8 mouse cellular contexts compared by ENCODE assay signal in genomic region chr3:104789312-104789605, GRCm38 (mm10). TPM values are rescaled to one million over a fixed set of nuclear protein-coding genes. Genes with fewer than 3 reads are reported as not detected.
A peak's percentile ranks its signal among the peaks of the same experiment; 100 is the strongest.
DNase-seq lines count a peak whose midpoint lies in the region; ATAC-seq and TF ChIP-seq lines count a peak whose summit lies in the region.

No protein-coding gene starts in this region.

- H3K4me1 ChIP-seq in G1E (ENCODE audit: insufficient read depth, low read depth, low read length) = peaks cover 46% of the 10 kb centered on the region
- H3K4me1 ChIP-seq in heart, postnatal 0 days (ENCODE audit: control insufficient read depth, insufficient read depth) = peaks cover 32% of the 10 kb centered on the region
- H3K4me1 ChIP-seq in lung, embryonic 15.5 days = peaks cover 51% of the 10 kb centered on the region

- peaks cover 58% of the 10 kb centered on the region for H3K27me3 ChIP-seq in G1E (ENCODE audit: insufficient read depth, low read length)
- no peaks in the 10 kb centered on the region for H3K27me3 ChIP-seq in heart, postnatal 0 days (ENCODE audit: control insufficient read depth, insufficient read depth, low read length)
- no peaks in the 10 kb centered on the region for H3K27me3 ChIP-seq in lung, embryonic 15.5 days

- 4% methylated on average over 10 of the region's 10 CpGs for whole genome bisulfite sequencing in heart, postnatal 0 days
- WGBS in lung, embryonic 15.5 days = 3% methylated on average over 10 of the region's 10 CpGs

- H3K9ac ChIP-seq in heart, postnatal 0 days (replicated peaks; ENCODE audit: low read depth, low read length) = peak overlapping the region; percentile 83
- peak overlapping the region; percentile 79 for H3K9ac ChIP-seq in lung, embryonic 15.5 days

- H3K9me3 ChIP-seq in G1E (replicated peaks) = no peaks in the 10 kb centered on the region
- no peaks in the 10 kb centered on the region for H3K9me3 ChIP-seq in heart, postnatal 0 days (replicated peaks; ENCODE audit: control insufficient read depth, low read length)
- no peaks in the 10 kb centered on the region for H3K9me3 ChIP-seq in lung, embryonic 15.5 days

- no peak for TF ChIP-seq CTCF in G1E (IDR thresholded peaks at IDR 0.05; ENCODE audit: low read depth, low read length)
- TF ChIP-seq CTCF in heart, postnatal 0 days (IDR thresholded peaks at IDR 0.05; ENCODE audit: low read depth) = no peak

- TF ChIP-seq EP300 in heart, postnatal 0 days (IDR thresholded peaks at IDR 0.05; ENCODE audit: low read depth) = no peak

- H3K4me2 ChIP-seq in heart, postnatal 0 days (ENCODE audit: low read depth, low read length) = peak overlapping the region; percentile 77
- H3K4me2 ChIP-seq in lung, embryonic 15.5 days = peak overlapping the region; percentile 73

- peaks cover 32% of the 10 kb centered on the region for H3K36me3 ChIP-seq in G1E (replicated peaks)
- peaks cover 5% of the 10 kb centered on the region for H3K36me3 ChIP-seq in heart, postnatal 0 days (replicated peaks; ENCODE audit: control insufficient read depth, insufficient read depth, low read length)
- H3K36me3 ChIP-seq in lung, embryonic 15.5 days = peaks cover 14% of the 10 kb centered on the region

- ATAC-seq in G1E (ENCODE audit: extremely low read depth, insufficient number of reproducible peaks, low FRiP score, poor library complexity, severe bottlenecking) = no peak
- peak; percentile 9 for ATAC-seq in heart, postnatal 0 days (ENCODE audit: insufficient read depth, low read depth)
- ATAC-seq in lung, embryonic 15.5 days (ENCODE audit: borderline replicate concordance, extremely low read depth, low FRiP score, low TSS enrichment) = peak; percentile 19; the same call in 1 of the 2 replicates

- DNase-seq in embryo, embryonic 10 days (ENCODE audit: low spot score) = peak; percentile 44
- DNase-seq in embryo, embryonic 9.5 days (ENCODE audit: extremely low spot score) = no peak
- no peak for DNase-seq in G1E (ENCODE audit: low spot score)
- DNase-seq in heart, postnatal 0 days (ENCODE audit: low spot score) = no peak
- no peak for DNase-seq in cerebellum, adult 18-20 months
- no peak for DNase-seq in retina, embryonic 14.5 days (ENCODE audit: low spot score)
- no peak for DNase-seq in spleen, postnatal 36 days (ENCODE audit: low spot score in 2 of 2)

- peak overlapping the region; percentile 70; the same call in 1 of the 2 replicates for H3K4me3 ChIP-seq in G1E (ENCODE audit: low read depth, low read length)
- peak overlapping the region; percentile 70 for H3K4me3 ChIP-seq in heart, postnatal 0 days (ENCODE audit: low read depth, low read length)
- H3K4me3 ChIP-seq in lung, embryonic 15.5 days = peak overlapping the region; percentile 79

- H3K27ac ChIP-seq in heart, postnatal 0 days (ENCODE audit: low read depth) = peak overlapping the region; percentile 92
- H3K27ac ChIP-seq in lung, embryonic 15.5 days = peak overlapping the region; percentile 87

RNA-seq across cellular contexts. Expression of gene Rhoc, which starts 1.1 kb away (rescaled TPM):
- total RNA-seq in G1E (2014; fragmentation: Nextera tagmentation) (3.4 and 5.5 TPM in 2 replicates), G1E (2017) (2.2 and 2.8 TPM in 2 replicates)
- polyA plus RNA-seq in G1E (2012) = 1.2 and 1.4 TPM in 2 replicates
- total RNA-seq in heart, postnatal 0 days (2014; rRNA removed; ENCODE audit: low replicate concordance) = 165 and 170 TPM in 2 replicates
- polyA plus RNA-seq in heart, postnatal 0 days (2015; fragmentation: Nextera tagmentation; extraction: Ambion mirVana) = 165 and 170 TPM in 2 replicates
- polyA plus RNA-seq in lung, embryonic 15.5 days (2015; fragmentation: Nextera tagmentation; extraction: Ambion mirVana) = 151 and 154 TPM in 2 replicates

RNA-seq across cellular contexts. Expression of gene Fam19a3, which starts 7.6 kb away (rescaled TPM):
- total RNA-seq in G1E (2014; fragmentation: Nextera tagmentation) (not detected in 2 replicates), G1E (2017) (under 0.01 and 0.11 TPM in 2 replicates)
- polyA plus RNA-seq in G1E (2012) = not detected in 2 replicates
- 0.77 and 1.1 TPM in 2 replicates for total RNA-seq in heart, postnatal 0 days (2014; rRNA removed; ENCODE audit: low replicate concordance)
- polyA plus RNA-seq in heart, postnatal 0 days (2015; fragmentation: Nextera tagmentation; extraction: Ambion mirVana) = 1.1 TPM in 2 replicates
- polyA plus RNA-seq in lung, embryonic 15.5 days (2015; fragmentation: Nextera tagmentation; extraction: Ambion mirVana) = 0.17 TPM in 1 of 2 replicates, not detected in the other

RNA-seq across cellular contexts. Expression of gene Ppm1j, which starts 8.4 kb away (rescaled TPM):
- total RNA-seq in G1E (2014; fragmentation: Nextera tagmentation) (not detected in 2 replicates), G1E (2017) (not detected in 2 replicates)
- 0.08 and 0.16 TPM in 2 replicates for polyA plus RNA-seq in G1E (2012)
- 49.4 and 84.0 TPM in 2 replicates for total RNA-seq in heart, postnatal 0 days (2014; rRNA removed; ENCODE audit: low replicate concordance)
- 59.0 and 67.8 TPM in 2 replicates for polyA plus RNA-seq in heart, postnatal 0 days (2015; fragmentation: Nextera tagmentation; extraction: Ambion mirVana)
- 3.4 and 6.0 TPM in 2 replicates for polyA plus RNA-seq in lung, embryonic 15.5 days (2015; fragmentation: Nextera tagmentation; extraction: Ambion mirVana)

RNA-seq across cellular contexts. Expression of gene Mov10, which starts 29.1 kb away (rescaled TPM):
- total RNA-seq in G1E (2014; fragmentation: Nextera tagmentation) = 33.2 and 34.5 TPM in 2 replicates
- 7.4 and 8.1 TPM in 2 replicates for total RNA-seq in G1E (2017)
- polyA plus RNA-seq in G1E (2012) = 57.0 and 65.0 TPM in 2 replicates
- total RNA-seq in heart, postnatal 0 days (2014; rRNA removed; ENCODE audit: low replicate concordance) = 19.9 and 20.2 TPM in 2 replicates
- 13.2 and 14.0 TPM in 2 replicates for polyA plus RNA-seq in heart, postnatal 0 days (2015; fragmentation: Nextera tagmentation; extraction: Ambion mirVana)
- polyA plus RNA-seq in lung, embryonic 15.5 days (2015; fragmentation: Nextera tagmentation; extraction: Ambion mirVana) = 62.1 and 65.0 TPM in 2 replicates

Comparison
In these comparisons a context has a peak if more than half of its experiments do, and no peak if none do; other contexts are left out.
1. RNA of gene Rhoc, which starts 1.1 kb away (polyA plus RNA-seq): 165 to 170 TPM in heart, postnatal 0 days and 151 to 154 TPM in lung, embryonic 15.5 days; 1.2 to 1.4 TPM in G1E; every median in the first group is over 10 times any median in the second.
2. Peak in every context shown above with its lines, with median percentiles within 50 percentile points of each other: H3K4me3 ChIP-seq.